Mouse (Mus musculus): ENCODE measurements around the gene Trak1.

Trak1 gene

DNA sequence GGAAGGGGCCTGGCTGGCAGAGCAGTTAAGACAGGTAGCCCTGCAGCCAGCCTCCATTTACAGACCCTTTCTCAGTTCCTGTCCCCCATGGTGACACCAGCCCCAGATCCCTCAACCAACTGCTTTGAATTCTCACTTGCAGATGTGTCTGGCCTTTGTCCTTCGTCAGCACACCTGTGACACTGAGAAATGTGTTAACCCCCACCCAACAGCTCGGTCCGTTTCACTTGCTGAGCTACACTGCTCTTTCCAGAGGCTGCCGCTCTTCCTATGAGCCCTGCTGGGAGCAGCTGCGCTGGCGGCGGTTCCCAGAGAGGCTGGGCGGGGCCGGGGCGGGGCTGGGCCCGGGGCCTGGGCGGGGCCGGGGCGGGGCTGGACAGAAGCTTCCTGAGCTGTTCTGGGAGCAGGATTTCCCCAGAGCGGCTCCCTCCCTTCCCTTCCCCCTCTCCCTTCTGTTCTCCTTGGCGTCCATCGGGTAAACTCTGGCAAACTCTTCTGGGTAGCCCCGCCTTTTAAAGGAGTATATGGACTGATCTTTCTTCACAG is 74.1 kb downstream of the Trak1 start:
- peaks cover 46% of the 10 kb centered on the region for H3K36me3 ChIP-seq (ENCODE audit: insufficient read depth, low read length)
- peaks cover 70% of the 10 kb centered on the region for H3K4me1 ChIP-seq (replicated peaks; ENCODE audit: low read depth, low read length)
- H3K4me3 ChIP-seq (replicated peaks; ENCODE audit: low read length): peak overlapping the region; percentile 74
- no peaks in the 10 kb centered on the region for H3K27me3 ChIP-seq (ENCODE audit: insufficient read depth, low read length)
- H3K9me3 ChIP-seq (ENCODE audit: low read length): peaks cover 17% of the 10 kb centered on the region
- TF ChIP-seq CTCF (conservative IDR thresholded peaks at IDR 0.05; ENCODE audit: low read length): no peak
- no peak for TF ChIP-seq POU5F1 (IDR thresholded peaks at IDR 0.05; ENCODE audit: borderline replicate concordance, low read length)
- TF ChIP-seq NANOG (IDR thresholded peaks at IDR 0.05; ENCODE audit: borderline replicate concordance, low read length): no peak

DNA sequence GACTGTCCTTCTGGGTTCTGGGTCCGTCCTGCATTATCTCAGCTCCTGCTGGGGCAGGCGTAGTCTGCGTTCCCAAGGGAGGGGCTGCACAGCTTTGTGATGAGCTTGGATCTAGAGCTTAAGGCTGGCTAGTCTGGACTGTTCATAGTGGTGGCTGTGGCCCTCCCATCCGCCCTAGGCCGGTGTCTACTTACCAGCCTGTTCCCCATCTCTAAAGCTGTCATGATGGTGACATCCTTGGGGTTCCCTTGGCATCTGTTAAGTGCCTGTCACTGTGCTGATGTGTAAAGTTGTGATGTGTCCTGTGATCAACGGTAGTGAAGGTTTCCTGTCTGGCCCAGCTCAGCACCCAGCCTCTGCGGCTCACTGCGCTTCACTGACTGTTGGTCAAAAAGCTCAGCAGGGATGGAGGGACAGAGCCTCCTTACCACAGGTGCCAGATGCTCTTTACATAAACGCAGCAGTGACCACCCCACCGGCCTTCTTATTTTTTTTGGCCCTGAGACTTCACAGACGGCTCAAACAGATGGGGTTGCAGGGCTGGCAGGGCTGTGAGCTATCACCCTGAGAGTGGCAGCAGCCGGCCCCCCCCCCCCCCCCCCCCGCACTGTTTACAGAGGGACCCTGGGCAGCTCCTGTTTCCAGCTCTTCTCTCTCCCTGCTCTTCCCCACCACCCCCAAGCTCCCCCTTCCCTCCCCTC is 74.8 kb downstream of the Trak1 start:
- TF ChIP-seq POU5F1 (IDR thresholded peaks at IDR 0.05; ENCODE audit: borderline replicate concordance, low read length) (no peak), CTCF (conservative IDR thresholded peaks at IDR 0.05; ENCODE audit: low read length) (no peak), NANOG (IDR thresholded peaks at IDR 0.05; ENCODE audit: borderline replicate concordance, low read length) (no peak)
- peak overlapping the region; percentile 74 for H3K4me3 ChIP-seq (replicated peaks; ENCODE audit: low read length)
- peaks cover 64% of the 10 kb centered on the region for H3K4me1 ChIP-seq (replicated peaks; ENCODE audit: low read depth, low read length)
- peaks cover 43% of the 10 kb centered on the region for H3K36me3 ChIP-seq (ENCODE audit: insufficient read depth, low read length)
- H3K27me3 ChIP-seq (ENCODE audit: insufficient read depth, low read length): no peaks in the 10 kb centered on the region
- H3K9me3 ChIP-seq (ENCODE audit: low read length): peaks cover 17% of the 10 kb centered on the region

DNA sequence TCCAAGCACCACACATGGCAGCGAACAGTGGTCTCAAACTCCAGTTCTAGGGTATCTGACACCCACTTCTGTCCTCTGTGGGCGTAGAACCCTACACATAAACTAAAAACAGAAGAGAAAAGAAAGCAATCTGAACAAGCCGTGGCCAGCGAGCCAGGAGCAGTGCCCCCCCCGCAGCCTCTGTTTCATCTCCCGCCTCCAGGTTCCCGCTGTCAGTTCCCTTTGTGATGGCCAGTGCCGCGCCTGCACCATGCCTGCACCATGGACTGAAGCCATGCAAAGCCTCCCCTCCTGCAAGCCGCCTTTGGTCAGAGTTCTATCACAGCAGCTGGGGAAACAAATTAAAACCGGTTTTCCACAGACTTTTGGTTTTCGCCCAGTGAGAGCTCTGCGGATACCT is 75.8 kb downstream of the Trak1 start:
- peaks cover 63% of the 10 kb centered on the region for H3K4me1 ChIP-seq (replicated peaks; ENCODE audit: low read depth, low read length)
- TF ChIP-seq NANOG (IDR thresholded peaks at IDR 0.05; ENCODE audit: borderline replicate concordance, low read length) (no peak), POU5F1 (IDR thresholded peaks at IDR 0.05; ENCODE audit: borderline replicate concordance, low read length) (no peak), CTCF (conservative IDR thresholded peaks at IDR 0.05; ENCODE audit: low read length) (no peak)
- H3K9me3 ChIP-seq (ENCODE audit: low read length): peaks cover 23% of the 10 kb centered on the region
- H3K36me3 ChIP-seq (ENCODE audit: insufficient read depth, low read length): peaks cover 46% of the 10 kb centered on the region
- H3K27me3 ChIP-seq (ENCODE audit: insufficient read depth, low read length): no peaks in the 10 kb centered on the region
- 0 out of 2 replicates have a peak overlapping the region, but pooled peaks have one; percentile 7 for H3K4me3 ChIP-seq (replicated peaks; ENCODE audit: low read length)

DNA sequence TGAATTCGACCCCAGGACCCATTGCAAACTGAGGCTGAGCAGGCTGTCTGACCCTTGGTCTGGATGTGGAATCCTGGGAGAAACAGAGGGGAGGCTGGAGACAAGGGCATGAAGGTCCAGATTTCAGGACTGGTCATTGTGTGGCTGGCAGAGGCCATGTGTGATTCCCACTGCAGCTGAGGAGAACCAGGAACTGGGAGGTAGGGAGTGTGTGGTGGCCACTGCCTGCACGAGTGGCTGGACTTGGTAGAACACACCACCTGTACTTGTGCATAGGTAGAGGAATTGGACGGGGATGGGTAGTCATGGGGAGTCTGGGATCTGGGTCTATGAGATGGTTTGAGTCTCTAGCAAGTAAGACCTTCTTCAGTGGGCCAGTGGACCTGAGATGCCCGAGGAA is 76.2 kb downstream of the Trak1 start:
- Histone ChIP-seq H3K36me3 (ENCODE audit: insufficient read depth, low read length) (peaks cover 44% of the 10 kb centered on the region), H3K27me3 (ENCODE audit: insufficient read depth, low read length) (no peaks in the 10 kb centered on the region), H3K4me3 (replicated peaks; ENCODE audit: low read length) (0 out of 2 replicates have a peak overlapping the region, but pooled peaks have one; percentile 7), H3K4me1 (replicated peaks; ENCODE audit: low read depth, low read length) (peaks cover 61% of the 10 kb centered on the region), H3K9me3 (ENCODE audit: low read length) (peaks cover 27% of the 10 kb centered on the region)
- TF ChIP-seq POU5F1 (IDR thresholded peaks at IDR 0.05; ENCODE audit: borderline replicate concordance, low read length) (no peak), NANOG (IDR thresholded peaks at IDR 0.05; ENCODE audit: borderline replicate concordance, low read length) (no peak), CTCF (conservative IDR thresholded peaks at IDR 0.05; ENCODE audit: low read length) (no peak)

DNA sequence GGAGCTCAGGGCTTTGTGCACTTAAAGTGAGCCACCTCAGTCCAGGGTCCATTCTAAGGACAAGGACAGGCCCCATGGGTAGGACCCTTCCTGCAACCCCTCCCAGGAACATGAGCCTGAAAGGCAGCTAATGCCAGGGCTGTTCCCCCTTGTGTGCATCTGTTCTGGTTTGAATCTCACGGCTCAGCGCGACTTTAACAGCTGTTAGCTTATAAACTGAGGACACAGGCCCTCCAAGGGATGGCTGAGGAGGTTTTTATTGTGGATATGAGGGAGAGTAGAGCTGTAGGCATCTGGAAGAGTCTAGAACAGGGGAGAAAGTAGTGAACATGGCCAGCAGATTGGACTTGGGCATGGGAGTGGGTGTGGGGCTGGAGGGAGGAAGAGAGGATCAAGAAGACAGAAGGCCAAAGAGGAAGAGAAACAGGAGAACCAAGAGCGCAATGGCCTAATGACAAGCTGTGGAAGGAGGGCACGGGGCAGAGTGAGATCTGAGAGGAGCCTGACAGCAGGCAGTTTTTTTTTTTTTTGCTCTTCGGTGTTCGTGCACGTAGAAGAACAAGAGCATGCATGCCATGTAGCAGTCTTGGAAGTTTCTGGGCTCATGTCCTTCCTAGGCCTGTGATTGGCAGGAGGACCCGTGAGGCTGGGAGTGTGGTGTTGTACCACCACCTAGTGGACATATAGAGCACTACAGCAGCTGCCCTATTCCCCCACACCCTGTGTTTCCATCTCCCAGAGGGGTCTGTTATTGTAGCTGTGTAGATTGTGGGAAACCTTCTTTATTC is 77.0 kb downstream of the Trak1 start:
- Histone ChIP-seq H3K9me3 (ENCODE audit: low read length) (peaks cover 27% of the 10 kb centered on the region), H3K4me1 (replicated peaks; ENCODE audit: low read depth, low read length) (peaks cover 64% of the 10 kb centered on the region), H3K27me3 (ENCODE audit: insufficient read depth, low read length) (no peaks in the 10 kb centered on the region), H3K36me3 (ENCODE audit: insufficient read depth, low read length) (peaks cover 48% of the 10 kb centered on the region), H3K4me3 (replicated peaks; ENCODE audit: low read length) (no peak overlapping the region)
- TF ChIP-seq CTCF (conservative IDR thresholded peaks at IDR 0.05; ENCODE audit: low read length) (peak; percentile 98), NANOG (IDR thresholded peaks at IDR 0.05; ENCODE audit: borderline replicate concordance, low read length) (no peak)

DNA sequence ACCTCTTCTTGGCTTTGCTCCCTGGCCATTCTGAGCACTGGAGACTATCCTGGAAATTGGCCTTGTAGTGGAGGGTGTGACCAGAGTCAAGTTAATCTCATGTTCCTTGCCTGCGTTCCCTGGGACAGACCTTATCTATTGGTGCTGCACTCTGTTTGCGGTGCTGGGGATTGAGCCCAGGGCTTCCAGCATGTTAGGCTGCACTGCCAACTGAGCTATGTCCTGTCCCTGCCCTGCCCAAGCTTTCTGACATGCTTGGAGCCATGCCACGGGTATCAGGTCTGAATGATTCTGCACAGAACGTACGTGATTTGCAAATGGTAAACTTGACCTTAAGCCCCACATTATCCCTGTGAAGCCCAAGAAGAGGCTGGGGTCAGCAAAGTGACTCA is 77.6 kb downstream of the Trak1 start:
- Histone ChIP-seq H3K36me3 (ENCODE audit: insufficient read depth, low read length) (peaks cover 45% of the 10 kb centered on the region), H3K27me3 (ENCODE audit: insufficient read depth, low read length) (no peaks in the 10 kb centered on the region), H3K4me1 (replicated peaks; ENCODE audit: low read depth, low read length) (peaks cover 60% of the 10 kb centered on the region), H3K9me3 (ENCODE audit: low read length) (peaks cover 21% of the 10 kb centered on the region), H3K4me3 (replicated peaks; ENCODE audit: low read length) (no peak overlapping the region)
- TF ChIP-seq NANOG (IDR thresholded peaks at IDR 0.05; ENCODE audit: borderline replicate concordance, low read length) (no peak), CTCF (conservative IDR thresholded peaks at IDR 0.05; ENCODE audit: low read length) (no peak), POU5F1 (IDR thresholded peaks at IDR 0.05; ENCODE audit: borderline replicate concordance, low read length) (no peak)

DNA sequence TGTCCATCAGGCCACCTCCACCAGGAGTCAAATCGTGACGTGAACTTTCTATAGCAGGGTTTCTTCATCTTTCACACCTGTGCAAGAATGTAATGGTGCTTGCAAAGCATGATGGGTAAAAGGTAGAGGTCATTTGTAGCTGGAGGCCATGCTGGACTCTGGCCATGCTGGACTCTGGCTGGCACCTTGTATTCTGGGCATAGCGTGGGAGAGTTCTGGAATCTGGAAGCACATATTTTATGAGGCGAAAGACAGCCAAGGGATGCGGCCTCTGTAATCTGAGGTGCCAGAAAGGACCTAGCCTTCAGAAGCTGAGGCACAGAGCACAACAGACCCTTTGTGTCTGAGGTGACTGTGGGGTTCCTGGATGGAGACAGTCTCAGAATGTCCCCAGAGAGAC is 78.8 kb downstream of the Trak1 start:
- H3K36me3 ChIP-seq (ENCODE audit: insufficient read depth, low read length): peaks cover 43% of the 10 kb centered on the region
- TF ChIP-seq CTCF (conservative IDR thresholded peaks at IDR 0.05; ENCODE audit: low read length) (no peak), NANOG (IDR thresholded peaks at IDR 0.05; ENCODE audit: borderline replicate concordance, low read length) (no peak)
- peaks cover 50% of the 10 kb centered on the region for H3K4me1 ChIP-seq (replicated peaks; ENCODE audit: low read depth, low read length)
- H3K4me3 ChIP-seq (replicated peaks; ENCODE audit: low read length): no peak overlapping the region
- peaks cover 11% of the 10 kb centered on the region for H3K9me3 ChIP-seq (ENCODE audit: low read length)
- no peaks in the 10 kb centered on the region for H3K27me3 ChIP-seq (ENCODE audit: insufficient read depth, low read length)

DNA sequence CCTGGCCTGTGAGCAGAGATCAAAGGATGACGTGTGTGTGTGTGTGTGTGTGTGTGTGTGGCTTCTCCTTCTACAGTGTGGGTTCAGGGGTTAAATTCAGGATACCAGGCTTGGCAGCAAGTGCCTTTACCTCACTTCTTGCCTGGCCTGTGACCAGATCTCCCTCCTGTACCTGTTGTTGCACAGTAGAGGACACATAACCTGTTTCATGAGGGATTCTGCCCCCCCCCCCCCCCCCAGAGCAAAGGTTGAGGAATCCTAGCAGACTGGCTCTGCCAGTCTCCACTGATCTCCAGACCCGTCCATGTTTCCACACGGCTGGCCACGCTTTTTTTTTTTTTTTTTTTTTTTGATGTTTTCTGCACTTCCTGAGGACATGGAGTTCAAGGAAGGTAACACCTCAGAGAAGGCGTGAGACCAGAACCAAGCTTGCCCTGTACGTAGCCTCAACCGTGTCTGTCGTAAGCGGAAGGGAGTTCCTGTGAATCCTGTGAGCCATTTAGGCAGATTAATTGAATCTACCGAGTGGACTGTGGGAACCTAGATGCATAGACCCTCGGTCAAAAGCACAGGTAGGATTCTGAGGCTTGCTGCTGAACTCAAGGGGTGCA is 83.1 kb downstream of the Trak1 start:
- H3K36me3 ChIP-seq (ENCODE audit: insufficient read depth, low read length): peaks cover 39% of the 10 kb centered on the region
- H3K9me3 ChIP-seq (ENCODE audit: low read length): peaks cover 23% of the 10 kb centered on the region
- H3K27me3 ChIP-seq (ENCODE audit: insufficient read depth, low read length): no peaks in the 10 kb centered on the region
- TF ChIP-seq POU5F1 (IDR thresholded peaks at IDR 0.05; ENCODE audit: borderline replicate concordance, low read length): no peak
- TF ChIP-seq NANOG (IDR thresholded peaks at IDR 0.05; ENCODE audit: borderline replicate concordance, low read length): no peak
- no peak for TF ChIP-seq CTCF (conservative IDR thresholded peaks at IDR 0.05; ENCODE audit: low read length)
- no peak overlapping the region for H3K4me3 ChIP-seq (replicated peaks; ENCODE audit: low read length)
- H3K4me1 ChIP-seq (replicated peaks; ENCODE audit: low read depth, low read length): peaks cover 41% of the 10 kb centered on the region

All from E14TG2a.4 (cell line).